Mouse (Mus musculus): Measurements from ENCODE around the gene Hunk. TPM values are rescaled to one million over a fixed set of nuclear protein-coding genes. Genes with fewer than 3 reads are reported as not detected.

The Hunk gene
- polyA plus RNA-seq, 1 experiment = 15.5 TPM

DNA sequence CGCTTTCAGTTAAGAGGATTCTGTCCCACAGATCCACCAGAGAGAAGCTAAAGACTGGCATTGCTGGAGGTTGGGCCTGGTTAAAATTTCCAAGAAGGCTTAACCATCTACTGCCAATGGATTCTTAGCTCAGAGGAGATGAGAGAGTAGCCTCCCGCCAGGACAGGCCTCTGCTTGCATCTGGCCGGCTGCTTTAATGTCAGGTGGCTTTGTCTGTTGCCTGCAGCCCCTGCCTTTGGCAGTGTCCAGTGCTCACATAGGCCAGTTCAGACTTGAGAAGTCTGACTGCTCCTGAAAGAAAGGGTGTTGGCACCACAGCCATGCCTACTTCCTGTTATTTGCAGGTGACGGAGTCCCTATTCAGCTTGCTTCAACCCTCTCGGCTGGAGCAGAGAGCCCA lies 82.5 kb downstream of the Hunk start:
- Histone ChIP-seq H3K9ac (ENCODE audit: low read depth, poor library complexity, severe bottlenecking) (no peak overlapping the region), H3K9me3 (replicated peaks; ENCODE audit: control insufficient read depth, insufficient read depth, low read length, poor library complexity, severe bottlenecking) (no peaks in the 10 kb centered on the region), H3K36me3 (ENCODE audit: control insufficient read depth, insufficient read depth, low read length, poor library complexity, severe bottlenecking) (no peaks in the 10 kb centered on the region), H3K4me1 (ENCODE audit: control insufficient read depth, insufficient read depth, low read length) (no peaks in the 10 kb centered on the region), H3K27me3 (ENCODE audit: control insufficient read depth, insufficient read depth, low read length, poor library complexity, severe bottlenecking) (no peaks in the 10 kb centered on the region), H3K4me3 (ENCODE audit: low read depth, low read length) (no peak overlapping the region), H3K27ac (ENCODE audit: insufficient read depth, low read length) (no peak overlapping the region)
- TF ChIP-seq EP300 (IDR thresholded peaks at IDR 0.05; ENCODE audit: insufficient read depth, low read depth, low read length) (no peak), CTCF (IDR thresholded peaks at IDR 0.05; ENCODE audit: low read depth, low read length) (no peak), POLR2A (IDR thresholded peaks at IDR 0.05; ENCODE audit: insufficient read depth, low read length) (no peak)

DNA sequence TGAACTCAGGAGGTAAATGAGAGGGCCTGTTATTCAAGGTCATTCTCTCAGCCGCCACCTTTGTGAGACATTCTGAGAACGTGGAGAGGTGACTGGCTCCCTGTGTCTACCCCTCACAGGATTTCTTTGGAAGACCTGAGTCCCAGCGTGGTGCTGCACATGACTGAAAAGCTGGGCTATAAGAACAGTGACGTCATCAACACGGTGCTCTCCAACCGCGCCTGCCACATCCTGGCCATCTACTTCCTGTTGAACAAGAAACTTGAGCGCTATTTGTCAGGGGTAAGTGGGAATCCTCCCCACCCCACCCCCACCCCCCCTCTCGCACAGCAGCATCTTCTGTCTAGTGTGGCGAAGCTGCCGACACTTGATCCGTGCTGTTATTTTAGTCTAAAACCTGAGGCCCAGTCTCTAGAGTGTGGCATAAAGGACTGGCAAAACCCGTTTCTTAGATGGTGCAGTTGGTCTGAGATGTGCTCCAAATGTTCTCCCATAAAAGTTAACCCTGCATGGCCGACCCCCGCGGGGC lies 90.0 kb downstream of the Hunk start:
- Histone ChIP-seq H3K27ac (ENCODE audit: insufficient read depth, low read length) (no peak overlapping the region), H3K27me3 (ENCODE audit: control insufficient read depth, insufficient read depth, low read length, poor library complexity, severe bottlenecking) (no peaks in the 10 kb centered on the region), H3K36me3 (ENCODE audit: control insufficient read depth, insufficient read depth, low read length, poor library complexity, severe bottlenecking) (no peaks in the 10 kb centered on the region)

DNA sequence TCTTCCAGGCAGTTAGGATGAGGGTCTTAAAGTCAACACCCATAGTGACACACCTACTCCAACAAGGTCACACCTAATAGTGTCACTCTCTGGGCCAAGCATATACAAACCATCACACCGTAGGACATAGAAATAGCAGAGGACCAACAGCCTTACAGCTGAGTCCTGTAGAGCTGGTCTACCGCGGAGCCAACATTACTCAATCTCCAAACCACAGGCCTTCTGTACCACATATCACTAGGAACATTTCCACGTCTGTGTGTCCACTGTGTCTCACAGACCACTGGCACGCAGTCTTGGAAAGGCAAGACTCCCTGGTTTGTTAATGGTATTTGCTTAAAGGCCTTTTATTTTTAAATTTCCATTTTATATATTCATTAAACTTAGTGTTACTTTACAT lies 95.8 kb downstream of the Hunk start:
- no peaks in the 10 kb centered on the region for H3K4me1 ChIP-seq (ENCODE audit: control insufficient read depth, insufficient read depth, low read length)
- no peaks in the 10 kb centered on the region for H3K27me3 ChIP-seq (ENCODE audit: control insufficient read depth, insufficient read depth, low read length, poor library complexity, severe bottlenecking)
- H3K9me3 ChIP-seq (replicated peaks; ENCODE audit: control insufficient read depth, insufficient read depth, low read length, poor library complexity, severe bottlenecking) = no peaks in the 10 kb centered on the region
- H3K4me3 ChIP-seq (ENCODE audit: low read depth, low read length) = no peak overlapping the region
- no peak for TF ChIP-seq EP300 (IDR thresholded peaks at IDR 0.05; ENCODE audit: insufficient read depth, low read depth, low read length)
- TF ChIP-seq POLR2A (IDR thresholded peaks at IDR 0.05; ENCODE audit: insufficient read depth, low read length) = no peak
- no peak for TF ChIP-seq CTCF (IDR thresholded peaks at IDR 0.05; ENCODE audit: low read depth, low read length)
- no peaks in the 10 kb centered on the region for H3K36me3 ChIP-seq (ENCODE audit: control insufficient read depth, insufficient read depth, low read length, poor library complexity, severe bottlenecking)
- H3K27ac ChIP-seq (ENCODE audit: insufficient read depth, low read length) = no peak overlapping the region
- no peak overlapping the region for H3K9ac ChIP-seq (ENCODE audit: low read depth, poor library complexity, severe bottlenecking)

More for the DNA sequence above, 90.0 kb downstream of the Hunk start:
- H3K4me1 ChIP-seq (ENCODE audit: control insufficient read depth, insufficient read depth, low read length) = no peaks in the 10 kb centered on the region
- H3K9me3 ChIP-seq (replicated peaks; ENCODE audit: control insufficient read depth, insufficient read depth, low read length, poor library complexity, severe bottlenecking) = no peaks in the 10 kb centered on the region
- no peak overlapping the region for H3K9ac ChIP-seq (ENCODE audit: low read depth, poor library complexity, severe bottlenecking)
- H3K4me3 ChIP-seq (ENCODE audit: low read depth, low read length) = no peak overlapping the region
- TF ChIP-seq EP300 (IDR thresholded peaks at IDR 0.05; ENCODE audit: insufficient read depth, low read depth, low read length) = no peak
- TF ChIP-seq CTCF (IDR thresholded peaks at IDR 0.05; ENCODE audit: low read depth, low read length) = no peak
- no peak for TF ChIP-seq POLR2A (IDR thresholded peaks at IDR 0.05; ENCODE audit: insufficient read depth, low read length)

DNA sequence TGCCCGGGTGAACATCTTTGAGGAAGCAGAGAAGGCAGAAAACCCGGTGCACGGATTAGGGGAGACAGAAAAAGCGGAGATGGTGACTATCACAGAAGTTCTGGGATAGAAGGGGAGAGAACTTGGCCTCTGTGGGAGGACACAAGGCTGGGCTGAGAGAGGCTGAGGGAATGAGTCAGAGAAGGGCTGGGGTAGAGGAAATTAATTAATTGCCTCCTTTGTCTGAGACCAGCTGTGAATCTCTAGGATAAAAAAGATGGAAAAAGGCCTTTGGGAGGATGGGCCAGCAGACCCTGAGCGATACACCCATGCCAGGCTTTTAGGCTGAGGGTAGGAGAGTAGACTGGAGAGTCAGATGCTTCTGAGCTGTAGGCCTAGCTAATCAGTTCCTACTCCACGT lies 97.5 kb downstream of the Hunk start:
- no peak for TF ChIP-seq CTCF (IDR thresholded peaks at IDR 0.05; ENCODE audit: low read depth, low read length)
- no peak for TF ChIP-seq POLR2A (IDR thresholded peaks at IDR 0.05; ENCODE audit: insufficient read depth, low read length)
- no peak for TF ChIP-seq EP300 (IDR thresholded peaks at IDR 0.05; ENCODE audit: insufficient read depth, low read depth, low read length)

DNA sequence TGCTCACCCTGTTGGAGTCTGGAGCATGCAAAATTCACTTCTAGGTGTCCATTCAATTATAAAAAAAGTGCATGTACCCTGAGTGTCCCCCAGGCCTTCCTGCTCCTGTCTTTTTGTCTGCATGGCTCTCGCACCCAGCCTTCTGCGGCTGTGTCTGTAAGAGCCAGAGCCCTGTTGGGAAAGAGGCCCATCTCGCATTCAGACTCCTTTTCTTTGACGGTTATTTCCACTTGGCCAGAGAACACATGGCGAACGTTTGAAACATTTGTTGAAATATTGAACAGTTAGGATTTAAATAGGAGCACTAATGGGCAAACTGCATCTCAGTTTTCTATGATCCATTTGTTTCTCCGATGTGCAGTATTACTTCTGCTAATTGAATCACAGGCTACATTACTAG lies 99.3 kb downstream of the Hunk start:
- H3K27me3 ChIP-seq (ENCODE audit: control insufficient read depth, insufficient read depth, low read length, poor library complexity, severe bottlenecking) = no peaks in the 10 kb centered on the region
- H3K4me1 ChIP-seq (ENCODE audit: control insufficient read depth, insufficient read depth, low read length) = no peaks in the 10 kb centered on the region
- no peaks in the 10 kb centered on the region for H3K9me3 ChIP-seq (replicated peaks; ENCODE audit: control insufficient read depth, insufficient read depth, low read length, poor library complexity, severe bottlenecking)
- TF ChIP-seq EP300 (IDR thresholded peaks at IDR 0.05; ENCODE audit: insufficient read depth, low read depth, low read length) (no peak), POLR2A (IDR thresholded peaks at IDR 0.05; ENCODE audit: insufficient read depth, low read length) (no peak), CTCF (IDR thresholded peaks at IDR 0.05; ENCODE audit: low read depth, low read length) (no peak)
- H3K27ac ChIP-seq (ENCODE audit: insufficient read depth, low read length) = no peak overlapping the region
- no peak overlapping the region for H3K4me3 ChIP-seq (ENCODE audit: low read depth, low read length)
- H3K9ac ChIP-seq (ENCODE audit: low read depth, poor library complexity, severe bottlenecking) = no peak overlapping the region
- H3K36me3 ChIP-seq (ENCODE audit: control insufficient read depth, insufficient read depth, low read length, poor library complexity, severe bottlenecking) = no peaks in the 10 kb centered on the region

More for the DNA sequence above, 97.5 kb downstream of the Hunk start:
- Histone ChIP-seq H3K9me3 (replicated peaks; ENCODE audit: control insufficient read depth, insufficient read depth, low read length, poor library complexity, severe bottlenecking) (no peaks in the 10 kb centered on the region), H3K36me3 (ENCODE audit: control insufficient read depth, insufficient read depth, low read length, poor library complexity, severe bottlenecking) (no peaks in the 10 kb centered on the region), H3K4me3 (ENCODE audit: low read depth, low read length) (no peak overlapping the region), H3K4me1 (ENCODE audit: control insufficient read depth, insufficient read depth, low read length) (no peaks in the 10 kb centered on the region), H3K27ac (ENCODE audit: insufficient read depth, low read length) (no peak overlapping the region), H3K9ac (ENCODE audit: low read depth, poor library complexity, severe bottlenecking) (no peak overlapping the region), H3K27me3 (ENCODE audit: control insufficient read depth, insufficient read depth, low read length, poor library complexity, severe bottlenecking) (no peaks in the 10 kb centered on the region)

DNA sequence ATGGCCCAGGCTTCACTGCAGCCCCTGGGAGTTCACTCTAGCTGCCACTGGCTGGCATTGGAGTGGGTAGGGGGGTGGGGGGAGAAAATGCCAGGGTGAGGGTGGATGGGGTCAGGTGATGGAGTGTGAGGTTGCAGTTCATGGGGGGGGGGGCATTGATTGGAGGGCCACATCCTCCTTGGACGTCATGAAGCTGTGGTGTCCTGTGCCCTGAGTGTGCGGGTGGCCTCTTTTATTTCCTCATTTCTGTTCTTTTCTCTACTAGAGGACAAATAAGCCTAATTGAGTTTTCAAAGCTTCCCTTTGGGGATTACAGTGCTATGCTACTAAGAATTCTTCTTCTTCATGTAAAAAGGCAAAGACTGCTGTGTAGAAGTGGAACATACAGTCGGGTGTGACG lies 99.8 kb downstream of the Hunk start:
- Histone ChIP-seq H3K27me3 (ENCODE audit: control insufficient read depth, insufficient read depth, low read length, poor library complexity, severe bottlenecking) (no peaks in the 10 kb centered on the region), H3K4me1 (ENCODE audit: control insufficient read depth, insufficient read depth, low read length) (no peaks in the 10 kb centered on the region), H3K9ac (ENCODE audit: low read depth, poor library complexity, severe bottlenecking) (no peak overlapping the region), H3K36me3 (ENCODE audit: control insufficient read depth, insufficient read depth, low read length, poor library complexity, severe bottlenecking) (no peaks in the 10 kb centered on the region), H3K9me3 (replicated peaks; ENCODE audit: control insufficient read depth, insufficient read depth, low read length, poor library complexity, severe bottlenecking) (no peaks in the 10 kb centered on the region), H3K4me3 (ENCODE audit: low read depth, low read length) (no peak overlapping the region), H3K27ac (ENCODE audit: insufficient read depth, low read length) (no peak overlapping the region)
- TF ChIP-seq EP300 (IDR thresholded peaks at IDR 0.05; ENCODE audit: insufficient read depth, low read depth, low read length) (no peak), POLR2A (IDR thresholded peaks at IDR 0.05; ENCODE audit: insufficient read depth, low read length) (no peak), CTCF (IDR thresholded peaks at IDR 0.05; ENCODE audit: low read depth, low read length) (no peak)
